Mouse (Mus musculus) forebrain, embryonic 10.5 days (tissue): ENCODE data around the gene Frmd4b. TPM values are rescaled to one million over a fixed set of nuclear protein-coding genes. Genes with fewer than 3 reads are reported as not detected.

ENCODE experiments used
- DNase-seq: peaks from one replicate; pipeline ENCODE4 v3.0.0-alpha.2; 2017; ENCODE audit warnings: low spot score; ENCODE audit errors: extremely low spot score
- H3K27ac ChIP-seq: fragments of 300-500 bp; sonication (generic); 2 replicates; pipeline ENCODE4 v1.5.1; 2016; ENCODE audit warnings: mild to moderate bottlenecking
- H3K27me3 ChIP-seq: fragments of 300-500 bp; sonication (generic); 2 replicates; pipeline ENCODE4 v1.6.1; 2016; ENCODE audit warnings: mild to moderate bottlenecking; ENCODE audit not compliant: poor library complexity, severe bottlenecking
- H3K36me3 ChIP-seq: fragments of 300-500 bp; sonication (generic); replicated peaks from 2 replicates; pipeline ENCODE4 v1.6.1; 2016; ENCODE audit warnings: mild to moderate bottlenecking, moderate library complexity
- H3K4me1 ChIP-seq: fragments of 300-500 bp; sonication (generic); 2 replicates; pipeline ENCODE4 v1.6.1; 2016
- H3K4me3 ChIP-seq: fragments of 300-500 bp; sonication (generic); 2 replicates; pipeline ENCODE4 v1.5.1; 2016; ENCODE audit warnings: mild to moderate bottlenecking, moderate library complexity
- H3K9me3 ChIP-seq: fragments of 300-500 bp; sonication (generic); 2 replicates; pipeline ENCODE4 v1.6.1; 2016; ENCODE audit warnings: mild to moderate bottlenecking, moderate library complexity
- WGBS: fragments of 180-500 bp; shearing (Covaris S2); methylation state at CpG from one replicate; pipeline ENCODE4 v1.1.7; 2016; 5-methylcytosine and 5-hydroxymethylcytosine counted together
- polyA plus RNA-seq: library from polyadenylated mRNA; unstranded; fragments of >200 nt; fragmentation: Nextera tagmentation; extraction: Ambion mirVana; gene quantifications from 2 replicates; pipeline ENCODE4 v1.2.1, GENCODE M21; 2016

Frmd4b gene
- polyA plus RNA-seq, 1 experiment from 2014 or later: 21.2 TPM

DNA sequence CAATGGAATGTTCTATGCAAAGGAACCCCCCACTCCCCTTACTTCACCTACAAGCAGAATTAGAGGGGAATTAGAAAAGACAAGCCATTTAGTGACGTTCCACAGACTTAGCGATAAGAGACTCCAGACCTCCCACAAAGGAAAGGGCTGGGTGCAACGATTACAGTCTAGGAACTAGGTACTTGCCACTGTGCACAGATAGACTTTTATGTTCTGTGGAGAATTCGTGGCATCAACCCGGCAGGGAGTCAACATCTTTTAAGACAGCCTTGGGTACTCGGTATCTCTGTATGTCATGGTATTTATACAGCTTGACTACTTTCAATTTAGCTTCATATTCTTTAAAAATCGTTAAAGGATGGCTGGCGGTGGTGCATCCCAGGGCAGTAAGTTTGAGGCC, 310.1 kb downstream of the Frmd4b start:
- H3K9me3 ChIP-seq: no peaks in the 10 kb centered on the region
- WGBS: 82% methylated on average over 8 of the region's 8 CpGs
- DNase-seq: no peak
- no peak overlapping the region for H3K27ac ChIP-seq
- peaks cover 13% of the 10 kb centered on the region; the same call in 1 of the 2 replicates for H3K27me3 ChIP-seq
- peaks cover 62% of the 10 kb centered on the region for H3K36me3 ChIP-seq
- H3K4me3 ChIP-seq: no peak overlapping the region
- peaks cover 48% of the 10 kb centered on the region for H3K4me1 ChIP-seq

GRCm38 (mm10) chr6:97306351-97306750, 311.0 kb downstream of the Frmd4b start:
- H3K9me3 ChIP-seq: no peaks in the 10 kb centered on the region
- WGBS: 91% methylated on average over 11 of the region's 11 CpGs
- peaks cover 69% of the 10 kb centered on the region for H3K36me3 ChIP-seq
- H3K4me1 ChIP-seq: peaks cover 40% of the 10 kb centered on the region
- no peak overlapping the region for H3K4me3 ChIP-seq
- DNase-seq: no peak
- H3K27ac ChIP-seq: peak overlapping the region; percentile 52
- H3K27me3 ChIP-seq: peaks cover 8% of the 10 kb centered on the region; the same call in 1 of the 2 replicates

- Histone ChIP-seq H3K4me3 (no peak overlapping the region), H3K4me1 (peaks cover 31% of the 10 kb centered on the region), H3K27me3 (no peaks in the 10 kb centered on the region), H3K36me3 (peaks cover 76% of the 10 kb centered on the region), H3K27ac (no peak overlapping the region), H3K9me3 (no peaks in the 10 kb centered on the region)
- WGBS: 90% methylated on average over 7 of the region's 7 CpGs
- no peak for DNase-seq
Observed at GRCm38 (mm10) chr6:97305491-97305890, 311.9 kb downstream of the Frmd4b start.

GRCm38 (mm10) chr6:97305010-97305409, 312.3 kb downstream of the Frmd4b start:
- no peak overlapping the region for H3K4me3 ChIP-seq
- DNase-seq: no peak
- no peaks in the 10 kb centered on the region for H3K9me3 ChIP-seq
- H3K27ac ChIP-seq: 0 out of 2 replicates have a peak overlapping the region, but pooled peaks have one; percentile 22
- H3K36me3 ChIP-seq: peaks cover 81% of the 10 kb centered on the region
- WGBS: 77% methylated on average over 11 of the region's 11 CpGs
- peaks cover 29% of the 10 kb centered on the region for H3K4me1 ChIP-seq
- H3K27me3 ChIP-seq: no peaks in the 10 kb centered on the region

GRCm38 (mm10) chr6:97303277-97304109, 313.8 kb downstream of the Frmd4b start:
- H3K9me3 ChIP-seq: no peaks in the 10 kb centered on the region
- no peak overlapping the region for H3K4me3 ChIP-seq
- WGBS: 93% methylated on average over 9 of the region's 9 CpGs
- H3K27me3 ChIP-seq: no peaks in the 10 kb centered on the region
- H3K4me1 ChIP-seq: peaks cover 16% of the 10 kb centered on the region
- no peak for DNase-seq
- H3K36me3 ChIP-seq: peaks cover 84% of the 10 kb centered on the region
- H3K27ac ChIP-seq: no peak overlapping the region

DNA sequence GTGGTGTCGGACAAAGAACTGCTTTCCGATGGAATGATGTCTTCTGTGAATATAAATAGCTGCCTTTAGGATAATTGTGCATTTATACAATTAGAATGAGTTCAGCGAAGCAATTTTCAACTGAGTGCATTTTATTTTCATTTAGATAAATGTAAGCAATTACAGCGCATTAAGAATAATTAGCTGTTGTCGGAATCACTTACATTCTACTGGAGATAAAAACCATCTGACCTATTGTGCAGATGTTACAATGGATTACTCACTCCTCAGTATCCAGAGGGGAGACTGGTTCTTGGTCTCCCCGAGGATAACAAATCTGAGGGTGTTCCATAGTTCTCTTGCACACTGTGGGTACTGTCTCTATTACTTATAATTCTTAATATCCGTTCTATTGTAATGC, 315.0 kb downstream of the Frmd4b start:
- no peak overlapping the region for H3K4me3 ChIP-seq
- H3K27me3 ChIP-seq: no peaks in the 10 kb centered on the region
- H3K36me3 ChIP-seq: peaks cover 85% of the 10 kb centered on the region
- peaks cover 14% of the 10 kb centered on the region for H3K4me1 ChIP-seq
- no peak for DNase-seq
- no peak overlapping the region for H3K27ac ChIP-seq
- 88% methylated on average over 7 of the region's 7 CpGs for WGBS
- no peaks in the 10 kb centered on the region for H3K9me3 ChIP-seq

DNA sequence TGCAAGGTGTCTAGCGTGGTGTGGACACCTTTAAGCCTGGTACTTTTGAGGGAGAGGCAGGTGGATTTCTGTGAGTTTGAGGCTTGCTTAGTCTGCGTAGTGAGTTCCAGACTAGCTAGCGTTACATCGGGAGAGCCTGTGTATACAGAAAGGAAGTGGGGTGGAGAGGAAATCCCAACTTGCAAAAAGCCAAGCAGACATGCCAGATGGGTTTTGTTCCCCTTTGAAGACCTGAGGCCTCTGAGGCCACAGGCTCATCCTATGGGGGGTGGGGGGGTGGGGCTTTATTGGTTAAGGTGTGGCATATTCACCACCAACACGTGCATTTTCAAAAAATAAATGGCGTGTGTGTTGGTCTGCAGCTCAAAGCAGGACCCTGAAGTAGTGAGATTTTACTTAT, 316.7 kb downstream of the Frmd4b start:
- Histone ChIP-seq H3K36me3 (peaks cover 88% of the 10 kb centered on the region), H3K27me3 (no peaks in the 10 kb centered on the region), H3K27ac (no peak overlapping the region), H3K4me1 (peaks cover 3% of the 10 kb centered on the region; the same call in 1 of the 2 replicates), H3K9me3 (no peaks in the 10 kb centered on the region), H3K4me3 (no peak overlapping the region)
- DNase-seq: no peak
- 91% methylated on average over 6 of the region's 6 CpGs for whole genome bisulfite sequencing

DNA sequence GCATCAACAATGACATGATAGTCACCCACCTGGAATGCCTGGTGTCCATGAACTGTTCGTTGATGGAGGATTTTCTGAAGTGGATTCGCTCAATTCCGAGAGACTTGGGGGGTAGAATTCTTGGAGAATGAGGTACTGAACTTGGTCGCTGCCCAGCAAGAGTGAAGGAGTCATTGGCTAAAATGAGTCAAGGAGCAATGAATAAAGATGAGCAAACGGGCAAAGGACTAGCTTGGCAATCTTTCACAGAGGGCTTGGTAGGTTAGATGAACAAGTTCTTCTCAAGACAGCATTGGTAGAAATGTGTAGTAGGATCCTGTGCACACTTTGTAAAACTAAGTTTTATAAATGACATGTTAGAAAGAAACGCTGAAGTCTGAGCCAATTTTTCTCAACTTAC, 317.2 kb downstream of the Frmd4b start:
- 92% methylated on average over 6 of the region's 6 CpGs for WGBS
- peaks cover 88% of the 10 kb centered on the region for H3K36me3 ChIP-seq

DNA sequence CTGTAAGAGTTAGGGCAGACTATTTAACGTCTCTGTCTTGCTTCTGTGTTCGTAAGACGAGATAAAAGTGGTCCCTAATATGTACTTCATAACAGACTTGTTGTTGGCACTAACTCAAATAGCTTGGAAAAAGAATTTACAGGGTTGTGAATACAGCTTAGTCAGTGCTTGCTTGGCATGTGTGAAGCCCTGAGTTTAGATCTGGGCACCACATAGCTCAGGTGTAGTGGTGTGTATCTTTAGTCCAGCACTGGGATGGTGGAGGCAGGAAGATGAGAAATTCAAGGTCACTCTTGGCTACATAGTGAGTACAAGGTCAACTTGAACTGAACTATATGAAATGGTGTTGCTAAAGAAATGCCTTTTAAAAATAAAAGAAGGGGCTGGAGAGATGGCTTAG, 320.2 kb downstream of the Frmd4b start:
- Histone ChIP-seq H3K27me3 (no peaks in the 10 kb centered on the region), H3K4me3 (no peak overlapping the region), H3K27ac (no peak overlapping the region), H3K36me3 (peaks cover 87% of the 10 kb centered on the region), H3K4me1 (peaks cover 8% of the 10 kb centered on the region), H3K9me3 (no peaks in the 10 kb centered on the region)
- WGBS: 93% methylated on average over 3 of the region's 3 CpGs
- DNase-seq: no peak

More for the DNA sequence above, 317.2 kb downstream of the Frmd4b start:
- Histone ChIP-seq H3K27ac (no peak overlapping the region), H3K4me1 (peaks cover 3% of the 10 kb centered on the region; the same call in 1 of the 2 replicates), H3K4me3 (no peak overlapping the region), H3K9me3 (no peaks in the 10 kb centered on the region), H3K27me3 (no peaks in the 10 kb centered on the region)
- DNase-seq: no peak

GRCm38 (mm10) chr6:97295866-97296527, 321.3 kb downstream of the Frmd4b start:
- 94% methylated on average over 21 of the region's 21 CpGs for whole genome bisulfite sequencing

GRCm38 (mm10) chr6:97295416-97295815, 321.9 kb downstream of the Frmd4b start:
- DNase-seq: no peak
- no peak overlapping the region for H3K4me3 ChIP-seq
- H3K27me3 ChIP-seq: no peaks in the 10 kb centered on the region
- peaks cover 26% of the 10 kb centered on the region for H3K4me1 ChIP-seq
- 90% methylated on average over 9 of the region's 9 CpGs for WGBS
- H3K9me3 ChIP-seq: no peaks in the 10 kb centered on the region
- H3K27ac ChIP-seq: no peak overlapping the region
- peaks cover 84% of the 10 kb centered on the region for H3K36me3 ChIP-seq

More at GRCm38 (mm10) chr6:97295866-97296527, 321.3 kb downstream of the Frmd4b start:
- no peak for DNase-seq
- Histone ChIP-seq H3K27ac (no peak overlapping the region), H3K27me3 (no peaks in the 10 kb centered on the region), H3K9me3 (no peaks in the 10 kb centered on the region), H3K4me3 (no peak overlapping the region), H3K4me1 (peaks cover 20% of the 10 kb centered on the region), H3K36me3 (peaks cover 90% of the 10 kb centered on the region)

DNA sequence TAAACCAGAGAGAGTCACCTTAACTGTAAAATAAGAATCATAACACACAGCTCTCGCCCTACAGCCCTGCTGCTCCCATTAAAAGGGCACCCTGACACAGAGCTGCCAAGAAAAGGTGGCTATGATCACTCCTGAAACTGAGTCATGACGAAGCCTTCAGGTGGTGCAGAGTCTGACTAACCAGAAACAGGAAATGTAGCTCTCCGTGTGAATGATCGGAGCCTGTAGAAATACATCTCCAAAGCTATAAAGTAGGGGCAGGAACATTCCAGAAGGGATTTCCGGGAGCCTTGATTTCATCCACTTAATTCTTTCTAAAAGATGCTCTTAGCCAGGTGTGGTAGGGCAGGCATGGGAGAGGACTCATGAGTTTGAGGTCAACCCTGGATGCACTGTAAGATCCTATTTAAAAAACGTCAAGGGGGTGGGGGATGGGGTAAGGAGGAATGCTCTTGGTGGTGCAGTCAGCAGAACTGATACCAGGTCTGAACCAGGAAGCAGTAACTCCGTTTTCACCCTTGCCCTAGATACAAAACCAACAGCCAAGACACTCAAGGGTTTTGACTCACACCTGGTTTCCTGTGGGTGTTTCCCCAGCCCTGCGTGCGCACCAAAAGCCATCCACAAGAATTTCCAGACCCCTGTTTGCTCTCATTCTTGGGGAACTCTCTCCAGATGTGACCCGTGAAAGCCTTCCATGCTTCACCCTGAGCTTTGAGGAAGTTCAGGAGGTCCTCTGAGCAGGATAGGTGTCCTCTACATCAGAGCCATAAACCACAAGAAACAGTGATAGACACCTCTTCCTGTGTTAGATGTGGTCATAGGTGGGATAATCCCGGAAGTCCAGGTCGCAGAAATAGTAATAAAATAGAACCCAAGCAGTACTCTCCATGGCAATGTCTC, 323.4 kb downstream of the Frmd4b start:
- 88% methylated on average over 12 of the region's 12 CpGs for WGBS
- no peak for DNase-seq
- Histone ChIP-seq H3K27me3 (no peaks in the 10 kb centered on the region), H3K4me3 (no peak overlapping the region), H3K36me3 (peaks cover 71% of the 10 kb centered on the region), H3K27ac (no peak overlapping the region), H3K4me1 (peaks cover 38% of the 10 kb centered on the region), H3K9me3 (no peaks in the 10 kb centered on the region)
